Mouse (Mus musculus) spleen, adult 12 weeks (tissue): ENCODE measurements around the gene Cntn5.

ENCODE experiments used
- DNase-seq: peaks from one replicate; pipeline ENCODE4 v3.0.0; 2022; ENCODE audit warnings: low spot score

Gene Cntn5

GRCm38 (mm10) chr9:10412075-10412474 lies 492.5 kb downstream of the Cntn5 start:
- no peak for DNase-seq

GRCm38 (mm10) chr9:10400099-10400498 lies 504.5 kb downstream of the Cntn5 start:
- no peak for DNase-seq

GRCm38 (mm10) chr9:10389863-10390262 lies 514.7 kb downstream of the Cntn5 start:
- no peak for DNase-seq

DNA sequence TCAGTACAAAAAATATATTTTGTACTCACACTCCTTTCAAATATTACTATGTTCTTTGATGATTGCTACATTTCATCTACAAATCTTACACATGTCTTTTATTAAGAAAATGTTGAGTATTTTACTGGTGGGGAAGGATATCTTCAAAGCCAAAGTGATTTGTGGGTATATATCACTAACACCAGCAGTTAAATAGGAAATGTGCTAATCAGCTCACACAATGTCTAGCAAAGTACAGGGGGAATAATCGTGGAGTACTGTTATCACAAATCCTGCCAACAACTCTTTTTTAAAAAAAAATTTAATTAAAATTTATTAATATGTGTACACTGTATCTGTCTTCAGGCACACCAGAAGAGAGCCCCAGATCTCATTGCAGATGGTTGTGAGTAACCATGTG lies 520.1 kb downstream of the Cntn5 start:
- DNase-seq = no peak

DNA sequence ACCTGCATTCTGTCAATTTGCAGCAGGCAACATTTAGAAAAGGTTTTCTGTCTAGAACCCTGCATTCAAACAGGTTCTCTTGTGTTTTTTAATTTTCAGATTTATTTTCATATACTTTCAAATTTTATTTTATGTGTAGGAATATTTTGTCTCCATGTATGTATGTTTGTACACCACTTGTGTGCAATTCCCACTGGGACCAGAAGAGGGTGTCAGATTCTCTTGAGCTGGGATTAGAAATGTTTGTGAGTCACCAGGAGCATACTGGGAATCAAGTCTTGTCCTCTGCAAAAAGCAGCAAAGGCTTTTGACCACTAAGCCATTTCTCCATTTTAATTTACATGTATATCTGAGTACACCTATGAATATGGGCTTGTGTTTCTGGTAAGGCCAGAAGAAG lies 521.4 kb downstream of the Cntn5 start:
- no peak for DNase-seq

GRCm38 (mm10) chr9:10381701-10382100 lies 522.9 kb downstream of the Cntn5 start:
- no peak for DNase-seq

DNA sequence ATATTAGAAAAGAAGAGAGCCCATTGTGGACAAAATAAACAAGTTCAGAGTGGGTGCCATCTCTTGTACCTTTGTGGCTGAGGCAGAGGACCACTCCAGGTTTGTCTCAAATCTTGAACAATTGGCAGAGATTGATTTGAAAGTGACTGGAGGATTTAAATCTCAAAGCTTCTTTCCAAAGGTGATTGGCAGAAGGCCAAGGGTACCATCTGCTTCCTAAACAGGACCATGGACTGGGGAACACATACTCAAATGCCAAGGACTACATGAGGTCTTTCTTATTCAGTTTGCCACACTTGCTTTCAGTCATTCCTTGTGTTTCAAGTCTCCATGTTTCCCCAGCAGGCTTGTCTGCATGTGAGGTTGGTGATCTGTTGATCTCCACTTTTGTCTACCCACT lies 528.3 kb downstream of the Cntn5 start:
- DNase-seq = no peak

GRCm38 (mm10) chr9:10368971-10369370 lies 535.6 kb downstream of the Cntn5 start:
- no peak for DNase-seq

DNA sequence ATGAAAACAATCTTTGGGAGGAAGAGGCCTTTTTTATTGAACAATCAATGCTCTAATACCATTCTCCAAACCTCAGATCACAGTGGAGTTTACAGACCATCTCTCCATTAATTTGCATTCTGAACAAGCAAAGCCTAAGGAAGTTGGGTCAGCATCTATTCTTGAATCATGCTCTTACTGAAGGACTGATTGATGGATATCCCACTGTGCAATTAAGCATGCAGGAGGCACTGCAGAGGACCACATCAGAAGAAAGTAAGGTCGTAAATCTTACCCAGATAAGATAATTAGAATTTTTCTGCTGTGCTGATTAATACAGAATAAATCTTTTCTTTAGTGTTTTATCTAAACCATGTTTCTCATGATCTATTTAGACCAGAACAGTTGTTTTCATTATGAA lies 536.2 kb downstream of the Cntn5 start:
- no peak for DNase-seq

- no peak for DNase-seq
Observed at GRCm38 (mm10) chr9:10366246-10366955, 538.2 kb downstream of the Cntn5 start.

DNA sequence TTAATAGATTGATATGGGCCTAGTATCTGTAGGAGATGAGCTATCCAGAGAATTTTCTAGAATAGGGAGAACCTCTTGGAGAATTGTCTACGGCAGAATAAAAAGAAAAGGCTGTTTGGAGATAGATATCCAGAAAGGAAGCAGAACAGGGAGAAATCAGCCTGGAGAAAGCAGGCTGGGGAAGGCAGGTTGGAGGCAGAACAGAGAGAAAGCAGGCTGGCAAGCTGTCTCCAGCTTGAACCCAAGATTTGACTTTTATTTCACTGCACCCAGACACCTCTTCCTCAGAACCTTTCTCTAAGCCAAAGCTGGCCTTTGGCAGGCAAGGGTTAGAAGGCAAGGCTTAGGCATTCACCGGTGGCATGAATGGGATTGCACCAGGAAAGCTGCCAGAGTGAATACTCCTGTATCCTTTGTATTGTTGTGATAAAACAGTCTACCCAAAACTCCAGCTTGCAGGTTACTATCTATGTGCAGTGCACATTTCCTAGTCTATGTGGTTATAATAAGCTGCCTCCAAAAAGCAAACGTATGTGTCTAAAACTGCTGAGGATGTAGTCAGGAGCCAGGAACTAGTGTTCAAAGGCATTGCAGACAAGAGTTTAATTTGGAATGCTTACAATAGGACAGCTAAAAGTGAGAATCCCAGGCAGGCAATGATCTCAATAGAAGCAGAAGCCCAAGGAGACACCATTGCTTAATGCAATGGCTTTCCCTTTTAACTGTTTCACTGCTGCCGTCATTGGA lies 553.5 kb downstream of the Cntn5 start:
- no peak for DNase-seq

DNA sequence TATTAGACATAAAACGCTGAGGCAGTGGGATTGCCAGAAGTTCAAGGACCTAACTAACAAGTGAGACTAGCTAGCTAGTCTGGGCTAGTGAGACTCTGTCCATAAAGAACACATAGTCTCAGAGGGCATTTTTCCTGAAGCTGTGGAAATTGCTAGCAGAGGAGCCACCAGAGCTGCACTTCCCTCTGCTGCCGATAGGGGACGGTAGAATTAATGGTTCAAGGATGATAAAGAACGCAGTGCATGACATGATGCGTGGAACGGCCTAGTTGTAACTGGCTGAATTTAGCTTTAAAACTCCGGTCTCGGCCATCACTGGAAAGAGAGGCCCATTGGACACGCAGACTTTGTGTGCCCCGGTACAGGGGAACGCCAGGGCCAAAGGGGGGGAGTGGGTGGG lies 555.8 kb downstream of the Cntn5 start:
- DNase-seq = no peak

GRCm38 (mm10) chr9:10348222-10348621 lies 556.4 kb downstream of the Cntn5 start:
- DNase-seq = no peak

DNA sequence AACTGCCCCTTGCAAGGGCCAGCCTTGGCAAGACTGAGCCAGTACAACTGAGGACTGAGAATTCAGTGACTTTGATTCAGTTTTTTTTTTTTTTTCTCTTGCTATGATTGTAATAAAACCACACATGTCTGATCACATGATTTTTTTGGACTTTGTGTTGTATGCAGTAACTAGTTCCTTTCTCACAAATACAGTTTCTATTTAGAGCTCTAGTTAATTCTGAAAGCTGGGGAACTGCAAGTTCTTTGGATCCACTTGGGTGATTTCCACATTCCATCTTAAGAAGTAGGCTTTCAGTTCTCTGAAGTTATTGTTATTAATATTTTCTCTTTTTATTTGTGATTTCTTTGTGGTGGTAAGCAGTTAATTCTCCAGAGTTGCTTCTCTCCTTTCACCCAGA lies 563.8 kb downstream of the Cntn5 start:
- no peak for DNase-seq

DNA sequence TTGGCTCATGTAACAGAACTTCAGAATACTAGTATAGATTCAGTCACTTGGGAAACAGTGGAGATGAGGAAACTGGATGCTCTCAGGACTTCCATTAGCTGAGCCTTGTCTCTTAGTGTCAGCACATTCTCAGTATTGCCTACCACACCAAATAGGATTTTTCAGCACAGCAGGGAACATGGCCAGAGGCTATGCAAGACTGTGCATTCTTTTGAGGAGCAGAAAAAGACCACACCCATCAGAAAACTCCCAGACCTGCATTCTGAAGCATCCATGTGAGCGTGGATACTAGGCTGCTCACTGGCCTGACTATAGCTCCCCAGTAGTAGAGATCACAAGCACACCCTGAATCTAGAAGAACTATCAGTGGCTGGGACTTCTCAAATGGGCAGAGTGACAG lies 564.9 kb downstream of the Cntn5 start:
- no peak for DNase-seq

DNA sequence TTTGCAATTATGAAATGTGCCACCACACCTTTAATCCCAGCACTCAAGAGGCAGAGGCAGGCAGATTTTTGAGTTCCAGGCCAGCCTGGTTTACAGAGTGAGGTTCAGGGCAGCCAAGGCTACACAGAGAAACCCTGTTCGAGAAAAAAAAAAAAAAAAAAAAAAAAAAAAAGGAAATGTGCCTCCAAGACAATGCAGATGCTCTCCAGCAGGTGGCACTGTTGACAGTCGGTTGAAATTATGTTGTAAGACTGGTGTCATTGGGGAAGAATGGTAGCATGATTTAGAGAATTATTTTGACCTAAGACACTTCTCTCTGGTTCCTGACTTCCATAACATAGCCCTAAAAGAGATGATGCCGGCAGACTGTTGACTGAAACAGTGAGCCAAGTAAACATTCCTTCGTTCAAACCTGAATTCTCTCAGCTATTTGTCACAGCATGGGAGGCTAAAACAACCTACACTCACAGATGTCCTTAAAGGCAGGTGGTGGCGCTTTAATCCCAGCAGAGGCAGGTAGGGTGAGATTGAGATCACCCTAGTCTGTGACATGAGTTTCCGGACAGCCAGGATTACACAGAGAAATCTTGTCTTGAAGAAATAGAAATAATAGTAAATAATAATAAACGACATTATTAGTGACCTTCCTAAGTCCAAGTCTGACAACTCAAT lies 579.7 kb downstream of the Cntn5 start:
- no peak for DNase-seq

GRCm38 (mm10) chr9:10269342-10269741 lies 635.2 kb downstream of the Cntn5 start:
- no peak for DNase-seq

- no peak for DNase-seq
Observed at GRCm38 (mm10) chr9:10268836-10269235, 635.7 kb downstream of the Cntn5 start.

GRCm38 (mm10) chr9:10265616-10266015 lies 639.0 kb downstream of the Cntn5 start:
- DNase-seq = no peak

DNA sequence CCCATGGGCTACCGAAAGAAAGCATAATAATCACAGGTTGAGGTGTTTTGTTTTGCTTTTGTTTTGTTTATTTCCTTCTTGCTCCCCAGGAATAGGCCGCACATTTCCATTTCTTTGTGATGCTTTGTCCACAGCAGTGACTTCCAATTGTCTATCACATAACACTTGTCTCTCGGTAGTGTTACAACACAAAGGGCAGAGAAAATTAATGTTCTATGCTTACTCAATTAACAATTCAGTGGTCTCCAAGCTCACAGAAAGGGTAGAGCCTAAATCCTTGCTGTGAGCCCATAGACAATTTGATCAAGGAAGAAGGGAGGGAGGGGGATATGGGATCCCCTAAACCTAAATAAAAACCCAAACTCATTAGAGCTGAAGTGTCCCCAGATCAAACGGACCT lies 671.2 kb downstream of the Cntn5 start:
- DNase-seq = no peak

DNA sequence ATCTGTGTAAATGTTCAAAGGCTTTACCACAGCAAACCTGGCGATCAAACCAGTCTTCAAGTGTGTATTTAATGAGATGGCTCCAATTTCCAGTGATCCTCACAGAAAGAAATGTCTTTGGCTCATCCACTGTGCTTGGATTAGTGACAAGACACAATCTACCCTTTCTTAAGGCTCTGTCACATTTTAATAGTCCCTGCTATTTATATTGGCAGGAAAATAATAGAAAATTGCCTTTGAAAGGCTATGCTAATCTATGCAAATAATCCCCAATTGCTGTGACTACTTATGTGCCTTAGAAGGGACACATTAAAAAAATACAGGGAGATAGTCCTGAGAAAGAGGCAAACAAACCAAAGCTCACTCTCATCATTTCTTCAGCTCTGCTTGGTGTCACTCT lies 672.5 kb downstream of the Cntn5 start:
- no peak for DNase-seq

DNA sequence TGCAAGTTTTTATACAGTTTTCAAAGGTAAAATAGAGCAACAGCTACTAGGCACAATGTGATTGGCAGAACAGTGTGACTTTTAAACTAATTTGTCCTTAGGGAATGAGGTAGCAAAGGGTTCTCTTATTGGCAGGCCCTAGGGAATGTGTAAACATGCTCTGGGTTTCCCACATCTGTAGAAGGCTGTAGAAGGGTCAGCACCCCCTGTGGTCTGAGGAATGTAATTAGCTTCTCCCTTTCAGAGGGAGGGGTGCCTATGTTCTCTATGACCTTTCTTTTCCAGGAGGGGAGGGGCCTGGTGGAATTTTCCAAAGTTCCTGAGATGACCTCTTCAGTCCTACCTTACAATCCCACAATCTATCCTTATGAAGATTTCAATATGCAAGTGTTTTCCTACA lies 673.6 kb downstream of the Cntn5 start:
- no peak for DNase-seq

GRCm38 (mm10) chr9:10229716-10230115 lies 674.9 kb downstream of the Cntn5 start:
- no peak for DNase-seq
